Mouse (Mus musculus) intestine, postnatal 0 days (tissue): ENCODE data around the gene 1500011B03Rik. TPM values are rescaled to one million over a fixed set of nuclear protein-coding genes. Genes with fewer than 3 reads are reported as not detected.
"Not testable (repeated sequence)": the region's sequence is repeated elsewhere in the genome, so short reads cannot be mapped to it uniquely, and the experiment has no call there.

Source experiments
- ATAC-seq: fragments of 200-750 bp; cut with Nextera tagmentation; 2 replicates; pipeline ENCODE4 v1.8.0; 2017; ENCODE audit warnings: mild to moderate bottlenecking, moderate TSS enrichment, moderate library complexity
- H3K27ac ChIP-seq: fragments of 300-500 bp; sonication (generic); 2 replicates; pipeline ENCODE4 v1.5.1; 2014; ENCODE audit warnings: mild to moderate bottlenecking, low read depth, low read length, moderate library complexity
- H3K27me3 ChIP-seq: fragments of 300-500 bp; sonication (generic); replicated peaks from 2 replicates; pipeline ENCODE4 v1.6.1; 2014; ENCODE audit warnings: low read length, mixed read lengths; ENCODE audit not compliant: control insufficient read depth, insufficient read depth
- H3K36me3 ChIP-seq: fragments of 300-500 bp; sonication (generic); 2 replicates; pipeline ENCODE4 v1.6.1; 2014; ENCODE audit warnings: mild to moderate bottlenecking, moderate library complexity; ENCODE audit not compliant: control insufficient read depth, insufficient read depth
- H3K4me1 ChIP-seq: fragments of 300-500 bp; sonication (generic); replicated peaks from 2 replicates; pipeline ENCODE4 v1.6.1; 2014; ENCODE audit warnings: antibody characterized with exemption, low read length, mixed read lengths; ENCODE audit not compliant: control insufficient read depth, insufficient read depth
- H3K4me2 ChIP-seq: fragments of 300-500 bp; sonication (generic); replicated peaks from 2 replicates; pipeline ENCODE4 v1.6.1; 2014; ENCODE audit warnings: low read depth, mild to moderate bottlenecking, moderate library complexity
- H3K4me3 ChIP-seq: fragments of 300-500 bp; sonication (generic); 2 replicates; pipeline ENCODE4 v1.5.1; 2014; ENCODE audit warnings: low read depth, low read length
- H3K9ac ChIP-seq: fragments of 300-500 bp; sonication (generic); 2 replicates; pipeline ENCODE4 v1.6.1; 2014; ENCODE audit warnings: mild to moderate bottlenecking, low read depth, low read length
- H3K9me3 ChIP-seq: fragments of 300-500 bp; sonication (generic); 2 replicates; pipeline ENCODE4 v1.6.1; 2016; ENCODE audit warnings: mixed run types; ENCODE audit not compliant: control insufficient read depth
- CTCF ChIP-seq: sonication (generic); IDR thresholded peaks from 2 replicates; pipeline ENCODE4 v1.5.1; 2016; ENCODE audit warnings: low read depth, mild to moderate bottlenecking, control low read depth, antibody characterized with exemption, moderate library complexity
- WGBS: fragments of 180-500 bp; shearing (Covaris S2); extraction: QIAGEN DNeasy Blood & Tissue Kit; methylation state at CpG from one replicate; pipeline ENCODE4 v1.1.7; 2014; 5-methylcytosine and 5-hydroxymethylcytosine counted together
- polyA plus RNA-seq: library from polyadenylated mRNA; unstranded; fragments of >200 nt; fragmentation: Nextera tagmentation; extraction: Ambion mirVana; gene quantifications from 2 replicates; pipeline ENCODE4 v1.2.1, GENCODE M21; 2015

Gene 1500011B03Rik
- polyA plus RNA-seq, 1 experiment from 2014 or later = 59.0 TPM

DNA sequence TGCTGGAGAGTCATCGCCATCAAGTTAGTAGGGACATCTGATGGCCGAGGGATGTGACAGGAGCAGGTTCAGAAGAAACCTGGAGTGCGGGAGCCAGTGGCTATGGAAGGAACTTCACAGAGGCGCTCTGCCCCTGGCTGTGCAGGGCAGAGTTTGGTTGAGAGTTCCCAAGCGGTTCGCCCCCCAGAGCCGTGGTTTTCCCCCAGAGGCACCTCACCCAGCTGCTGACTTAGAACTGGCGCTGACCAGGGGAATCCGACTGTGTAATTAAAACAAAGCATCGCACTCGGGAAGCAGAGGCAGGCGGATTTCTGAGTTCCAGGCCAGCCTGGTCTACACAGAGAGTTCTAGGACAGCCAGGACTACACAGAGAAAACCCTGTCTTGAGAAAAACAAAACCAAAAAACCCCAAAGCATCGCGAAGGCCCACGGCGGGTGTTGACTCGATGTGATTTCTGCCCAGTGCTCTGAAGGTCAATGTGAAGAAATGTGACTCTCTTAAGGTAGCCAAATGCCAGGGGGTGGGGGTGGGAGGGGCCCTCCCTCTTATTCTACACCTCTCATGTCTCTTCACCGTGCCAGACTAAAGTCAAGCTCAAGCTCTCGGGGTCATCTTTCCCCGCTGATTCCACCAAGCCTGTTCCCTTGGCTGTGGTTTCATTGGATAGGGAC, 28.4 kb upstream of the 1500011B03Rik start:
- WGBS = 86% methylated on average over 20 of the region's 20 CpGs

DNA sequence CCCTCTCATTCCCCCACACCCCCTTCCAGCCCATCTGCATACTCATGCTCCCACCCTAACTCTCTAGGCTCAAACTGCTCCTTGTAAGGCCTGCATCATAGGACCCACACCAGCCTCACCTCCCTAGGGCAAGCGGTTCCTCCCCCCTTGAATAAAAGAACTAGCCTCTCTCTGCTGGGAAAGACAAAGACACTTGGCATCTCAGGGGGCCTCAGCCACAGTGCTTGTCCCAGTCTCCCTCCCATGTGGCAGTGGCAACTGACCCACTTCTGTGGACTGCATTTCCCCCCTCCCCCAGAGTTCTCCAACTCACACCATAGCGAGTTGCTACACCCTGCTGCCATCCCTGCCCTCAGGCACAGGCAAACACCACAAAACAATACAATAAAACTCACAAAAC, 21.1 kb upstream of the 1500011B03Rik start:
- H3K36me3 ChIP-seq, H3K4me2 ChIP-seq, H3K4me3 ChIP-seq, H3K27ac ChIP-seq, H3K27me3 ChIP-seq, H3K4me1 ChIP-seq, H3K9ac ChIP-seq, ATAC-seq, H3K9me3 ChIP-seq: not testable (repeated sequence)
- WGBS = 83% methylated on average over 2 of the region's 2 CpGs

More for the DNA sequence above, 28.4 kb upstream of the 1500011B03Rik start:
- H3K36me3 ChIP-seq = no peaks in the 10 kb centered on the region
- H3K27ac ChIP-seq = no peak overlapping the region
- no peaks in the 10 kb centered on the region for H3K9me3 ChIP-seq
- no peak overlapping the region for H3K9ac ChIP-seq
- H3K4me3 ChIP-seq = no peak overlapping the region
- 0 out of 2 replicates have a peak, but pooled peaks cover 4% of the 10 kb centered on the region for H3K4me1 ChIP-seq
- no peak for TF ChIP-seq CTCF
- peak; percentile 65 for ATAC-seq
- no peak overlapping the region for H3K4me2 ChIP-seq
- H3K27me3 ChIP-seq = no peaks in the 10 kb centered on the region

DNA sequence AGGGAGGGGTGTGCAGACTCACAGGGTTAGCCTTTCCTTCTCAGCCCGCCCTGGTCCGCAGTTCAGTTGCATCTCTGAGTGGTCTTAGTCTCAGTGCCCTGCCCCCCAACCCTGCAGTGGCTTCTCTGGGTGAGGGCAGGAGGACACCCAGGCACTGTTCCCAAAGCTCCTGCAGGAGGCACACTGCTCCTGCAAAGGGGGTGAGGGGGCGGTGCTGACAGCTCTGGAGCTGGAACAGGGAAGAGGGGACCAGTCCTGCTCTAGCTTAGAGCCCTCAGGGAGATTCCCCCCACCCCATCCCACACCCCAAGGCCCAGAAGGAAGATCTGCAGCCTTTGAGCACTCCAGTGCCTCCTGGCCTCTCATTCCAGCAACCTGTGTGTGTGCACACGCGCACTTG, 19.4 kb upstream of the 1500011B03Rik start:
- no peak for ATAC-seq
- H3K27me3 ChIP-seq = no peaks in the 10 kb centered on the region
- WGBS = 82% methylated on average over 5 of the region's 5 CpGs
- H3K27ac ChIP-seq = no peak overlapping the region
- TF ChIP-seq CTCF = no peak
- no peak overlapping the region for H3K4me3 ChIP-seq
- no peak overlapping the region for H3K4me2 ChIP-seq
- H3K9ac ChIP-seq = no peak overlapping the region
- no peaks in the 10 kb centered on the region for H3K9me3 ChIP-seq
- H3K4me1 ChIP-seq = no peaks in the 10 kb centered on the region
- no peaks in the 10 kb centered on the region for H3K36me3 ChIP-seq

GRCm38 (mm10) chr5:114842155-114842554, 18.9 kb upstream of the 1500011B03Rik start:
- H3K4me1 ChIP-seq, H3K9me3 ChIP-seq, H3K4me2 ChIP-seq, H3K4me3 ChIP-seq, H3K36me3 ChIP-seq, H3K27ac ChIP-seq, H3K27me3 ChIP-seq, H3K9ac ChIP-seq, ATAC-seq: not testable (repeated sequence)
- 45% methylated on average over 3 of the region's 3 CpGs for WGBS

GRCm38 (mm10) chr5:114840481-114840880, 17.2 kb upstream of the 1500011B03Rik start:
- 57% methylated on average over 5 of the region's 5 CpGs for WGBS
- not testable (repeated sequence) for H3K36me3 ChIP-seq, H3K9me3 ChIP-seq, H3K9ac ChIP-seq, H3K27ac ChIP-seq, H3K4me3 ChIP-seq, H3K4me1 ChIP-seq, ATAC-seq, H3K4me2 ChIP-seq, H3K27me3 ChIP-seq

GRCm38 (mm10) chr5:114836886-114837285, 13.6 kb upstream of the 1500011B03Rik start:
- H3K9me3 ChIP-seq = no peaks in the 10 kb centered on the region
- 55% methylated on average over 12 of the region's 12 CpGs for WGBS

DNA sequence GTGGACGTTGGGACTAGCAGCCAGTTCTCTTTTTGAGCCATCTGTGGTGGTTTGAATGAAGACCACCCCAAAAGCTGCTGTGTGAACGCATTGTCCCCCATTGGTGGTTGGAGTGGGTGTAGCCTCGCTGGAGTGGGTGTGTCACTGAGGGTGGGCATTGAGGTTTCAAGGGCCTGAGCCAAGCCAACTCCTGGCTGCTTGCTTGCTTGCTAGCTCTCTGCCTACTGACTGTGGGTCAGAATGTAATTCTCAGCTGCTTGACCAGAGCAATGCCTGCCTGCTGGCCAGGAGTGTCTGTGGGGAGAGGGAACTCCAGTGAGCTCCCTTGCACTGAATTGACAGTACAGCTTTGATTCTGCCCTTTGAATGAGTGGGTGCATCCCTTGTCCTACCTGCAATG, 6.5 kb upstream of the 1500011B03Rik start:
- no peaks in the 10 kb centered on the region for H3K36me3 ChIP-seq
- H3K9me3 ChIP-seq = no peaks in the 10 kb centered on the region
- no peak overlapping the region for H3K4me3 ChIP-seq
- H3K27me3 ChIP-seq = no peaks in the 10 kb centered on the region
- ATAC-seq = no peak
- no peak overlapping the region for H3K4me2 ChIP-seq
- H3K4me1 ChIP-seq = no peaks in the 10 kb centered on the region
- H3K9ac ChIP-seq = no peak overlapping the region
- 77% methylated on average over 3 of the region's 3 CpGs for WGBS
- no peak for TF ChIP-seq CTCF
- no peak overlapping the region for H3K27ac ChIP-seq

More at GRCm38 (mm10) chr5:114836886-114837285, 13.6 kb upstream of the 1500011B03Rik start:
- H3K4me3 ChIP-seq = no peak overlapping the region
- H3K9ac ChIP-seq = no peak overlapping the region
- no peak overlapping the region for H3K4me2 ChIP-seq
- no peaks in the 10 kb centered on the region for H3K4me1 ChIP-seq
- TF ChIP-seq CTCF = no peak
- ATAC-seq = no peak
- H3K27ac ChIP-seq = no peak overlapping the region
- no peaks in the 10 kb centered on the region for H3K36me3 ChIP-seq
- no peaks in the 10 kb centered on the region for H3K27me3 ChIP-seq
